Mouse (Mus musculus) layer of hippocampus, adult 2 months (tissue): ENCODE measurements at regions not wholly inside any gene's neighbourhood (a gene's known extent, or its start where the extent isn't known, plus 50 kb on each side); places are given as distances from the start of the nearest gene placed in this dataset.
"Not testable (repeated sequence)": the region's sequence is repeated elsewhere in the genome, so short reads cannot be mapped to it uniquely, and the experiment has no call there.

Experiments
- DNase-seq, 2 experiments: peaks; one replicate each; pipeline ENCODE4 v3.0.0; 2022; ENCODE audit warnings: low spot score in 2 of 2
- H3K27ac ChIP-seq: fragments of 200-600 bp; 2 replicates; pipeline ENCODE4 v1.8.1; 2022
- H3K4me3 ChIP-seq: fragments of 200-600 bp; 2 replicates; pipeline ENCODE4 v1.8.1; 2022; ENCODE audit warnings: mild to moderate bottlenecking
- CTCF ChIP-seq: fragments of 200-600 bp; conservative IDR thresholded peaks from 2 replicates; pipeline ENCODE4 v1.8.1; 2022; ENCODE audit warnings: antibody characterized with exemption, mild to moderate bottlenecking, moderate library complexity

DNA sequence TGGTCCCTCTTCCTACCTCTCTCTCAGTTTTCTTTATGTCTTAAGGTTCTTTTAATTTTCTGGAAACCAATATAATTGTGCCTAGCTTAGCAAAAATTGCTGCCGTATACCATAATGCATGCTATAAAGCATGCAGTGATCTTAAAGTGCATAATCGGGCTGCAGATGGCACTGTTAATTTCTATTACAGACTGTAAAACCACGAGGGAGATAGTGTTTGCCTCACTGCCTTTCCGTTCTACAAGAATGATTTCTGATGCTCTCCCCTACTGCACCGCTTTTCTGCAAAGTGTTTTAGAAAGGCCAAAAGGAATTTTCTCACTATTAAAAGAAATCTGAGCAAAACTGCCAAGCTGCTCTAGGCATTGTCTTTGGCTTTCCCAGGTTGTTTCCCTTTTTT, 357.6 kb downstream of the Tusc1 start:
- no peak for TF ChIP-seq CTCF
- no peak for DNase-seq
- H3K27ac ChIP-seq: no peak overlapping the region
- H3K4me3 ChIP-seq: no peak overlapping the region

DNA sequence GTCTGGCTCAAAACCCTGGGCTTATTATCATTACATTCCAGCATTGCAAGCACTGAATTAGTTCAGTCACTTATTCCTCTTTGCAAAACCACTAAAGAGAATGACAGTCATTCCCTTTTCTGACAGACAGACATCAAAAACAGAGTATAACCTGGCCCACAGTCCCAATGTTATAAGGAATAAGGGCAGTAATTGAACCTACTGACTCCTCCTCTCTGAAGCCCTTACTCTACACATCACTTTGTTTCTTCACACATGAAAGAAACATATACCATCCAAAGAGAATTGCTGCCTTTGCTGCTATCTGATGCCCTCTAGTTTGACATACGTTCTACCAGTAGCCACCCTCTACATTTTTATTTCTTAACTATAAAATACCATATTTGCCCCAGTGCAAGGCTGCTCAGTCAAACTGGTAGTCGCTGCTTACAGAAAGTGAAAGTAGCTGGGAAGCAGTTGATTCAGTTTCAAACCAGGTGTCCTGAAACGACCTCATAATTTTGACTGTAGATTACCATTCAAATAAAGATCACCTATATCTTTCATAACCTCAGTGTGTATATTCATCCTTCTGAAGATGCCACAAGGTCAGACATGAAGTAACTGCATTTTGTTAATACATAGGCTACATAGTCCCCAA, 393.1 kb downstream of the Tusc1 start:
- no peak for DNase-seq
- H3K4me3 ChIP-seq: no peak overlapping the region
- no peak overlapping the region for H3K27ac ChIP-seq
- no peak for TF ChIP-seq CTCF

DNA sequence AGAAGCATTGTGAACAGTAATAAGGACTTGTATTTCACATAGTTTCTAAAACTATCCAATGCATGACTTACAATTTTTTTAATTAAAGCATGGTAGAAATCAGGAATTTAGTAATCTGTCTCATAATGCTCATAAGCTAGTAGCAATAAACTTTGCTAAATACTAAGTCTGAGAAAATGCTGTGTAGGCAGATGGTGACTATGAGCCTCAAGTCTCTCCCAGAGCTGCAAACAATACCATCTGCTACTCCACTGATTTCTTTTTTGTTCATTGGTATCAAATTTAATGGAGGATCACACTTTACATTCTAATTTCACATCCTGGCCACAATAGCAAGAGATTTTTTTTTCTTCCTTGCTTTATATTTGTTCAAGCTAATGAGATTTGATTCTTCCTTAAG, 404.0 kb downstream of the Tusc1 start:
- Histone ChIP-seq H3K27ac (no peak overlapping the region), H3K4me3 (no peak overlapping the region)
- DNase-seq: peak in 1 of 2 experiments; percentile 32
- no peak for TF ChIP-seq CTCF

DNA sequence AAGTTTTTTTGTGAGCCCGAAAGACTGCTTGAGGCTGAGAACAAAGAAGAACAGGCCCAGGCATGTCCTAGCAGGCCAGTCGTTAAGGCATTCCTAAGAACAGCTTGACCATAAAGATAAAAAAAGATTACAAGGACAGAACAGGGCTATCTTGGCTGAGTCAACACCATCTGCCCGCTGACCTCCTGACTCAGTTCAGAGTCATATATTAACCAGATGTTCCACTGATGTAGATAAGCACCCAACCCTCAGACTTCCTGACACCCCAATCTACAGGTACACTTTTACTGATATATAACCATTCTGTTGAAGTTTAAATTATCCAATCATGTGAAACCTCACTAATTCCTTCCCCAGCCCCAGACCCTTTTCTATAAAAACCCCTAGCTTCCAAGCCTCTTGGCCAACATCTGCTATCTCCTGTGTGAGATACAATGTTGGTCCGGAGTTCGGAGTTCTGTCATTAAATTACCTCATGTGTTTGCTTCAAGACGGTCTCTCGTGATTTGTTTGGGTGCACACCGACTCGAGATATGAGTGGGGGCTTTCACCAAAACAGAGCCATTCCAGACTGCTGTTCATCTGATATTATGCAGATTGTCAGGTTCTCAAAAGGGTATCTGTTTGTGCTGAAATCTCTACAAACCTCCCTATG, 413.8 kb downstream of the Tusc1 start:
- DNase-seq: no peak
- TF ChIP-seq CTCF: no peak
- Histone ChIP-seq H3K4me3 (no peak overlapping the region), H3K27ac (no peak overlapping the region)

DNA sequence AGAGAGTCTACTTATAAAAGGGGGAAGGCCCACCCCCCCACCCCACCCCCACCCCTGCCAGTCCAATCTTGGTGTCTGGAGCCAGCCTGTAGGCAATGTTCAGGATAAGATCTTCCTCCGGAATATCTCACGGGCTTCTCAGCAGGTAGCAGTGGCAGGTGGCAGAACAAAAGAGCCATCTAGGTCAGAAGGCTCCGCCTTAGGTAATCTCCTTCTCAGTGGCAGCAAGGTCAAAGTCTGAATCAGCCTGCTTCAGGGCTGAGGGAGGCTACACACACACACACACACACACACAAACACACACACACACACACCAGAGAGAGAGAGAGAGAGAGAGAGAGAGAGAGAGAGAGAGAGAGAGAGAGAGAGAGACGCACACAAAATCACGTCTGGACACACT, 431.8 kb downstream of the Tusc1 start:
- H3K27ac ChIP-seq, H3K4me3 ChIP-seq, DNase-seq: not testable (repeated sequence)
